ENCODE assay signal across 11 mouse cellular contexts in the genomic region with DNA sequence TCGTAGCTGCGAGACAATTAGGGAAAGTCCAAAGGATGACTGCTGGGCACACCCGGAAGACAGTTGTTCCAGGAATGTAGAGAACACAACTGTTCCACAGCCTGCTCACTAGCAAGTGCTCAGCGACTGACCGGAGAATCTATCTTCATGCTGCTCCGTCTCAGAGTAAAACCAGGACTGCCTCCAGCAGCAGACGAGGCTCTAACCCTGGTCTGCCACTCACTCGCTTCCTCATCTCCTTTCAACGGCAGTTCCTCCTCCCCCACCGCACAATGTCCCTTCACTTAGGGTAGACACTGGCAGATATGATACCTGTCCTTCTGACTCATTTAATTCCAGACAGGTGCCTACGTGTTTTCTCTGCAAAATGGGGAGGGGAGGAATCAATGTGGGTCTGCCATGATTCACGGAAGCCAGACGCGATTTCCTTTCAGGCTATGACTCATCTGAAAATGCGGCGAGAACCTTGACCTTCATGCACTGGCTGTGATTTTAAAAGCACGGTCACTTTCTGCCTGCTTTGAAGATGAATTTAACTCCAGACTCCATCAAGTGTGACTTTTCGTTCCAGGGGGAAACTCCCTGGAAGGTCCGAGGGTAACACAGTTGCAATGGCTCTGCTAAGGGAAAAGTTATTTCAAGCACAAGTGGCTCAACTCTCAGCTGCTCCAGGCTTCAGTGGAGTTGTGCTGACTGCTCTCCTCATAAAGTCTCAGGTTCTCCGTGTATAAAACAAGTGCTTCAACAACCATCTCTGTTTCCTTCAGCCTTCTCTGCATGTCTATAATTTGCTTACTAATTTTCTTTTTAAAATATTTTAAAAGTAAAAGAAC.
A peak's percentile ranks its signal among the peaks of the same experiment; 100 is the strongest.
DNase-seq lines count a peak whose midpoint lies in the region; ATAC-seq lines count a peak whose summit lies in the region.
"Had no signal": no experiment of that assay in that cellular context is flagged by ENCODE, and none has a peak within 500 bp of the region (broad histone marks: within the 10 kb centered on the region; RNA-seq: fewer than 3 reads in every experiment).

No protein-coding gene starts in this region.

- H3K4me3 ChIP-seq in heart, embryonic 13.5 days, result peak overlapping the region; percentile 43
- peak overlapping the region; percentile 47 for H3K4me3 ChIP-seq in heart, embryonic 16.5 days (ENCODE audit: low read length)
- H3K4me3 ChIP-seq in limb, embryonic 13.5 days, result no peak overlapping the region

- no peaks in the 10 kb centered on the region for H3K9me3 ChIP-seq in heart, embryonic 13.5 days
- H3K9me3 ChIP-seq in heart, embryonic 16.5 days (replicated peaks; ENCODE audit: control insufficient read depth, low read length), result no peaks in the 10 kb centered on the region
- no peaks in the 10 kb centered on the region for H3K9me3 ChIP-seq in limb, embryonic 13.5 days

- DNase-seq in heart, adult 9 months (ENCODE audit: low spot score in 2 of 2), result no peak
- DNase-seq in ES-CJ7 (ENCODE audit: low read depth, low spot score), result peak; percentile 7
- no peak for DNase-seq in cerebellum, postnatal 36 days
- DNase-seq in c-Kit-positive CD71-positive TER-119-positive erythroid progenitor cells, embryonic 14.5 days (ENCODE audit: low spot score), result no peak
- no peak for DNase-seq in frontal cortex, postnatal 25 days (ENCODE audit: low spot score in 2 of 2)
- DNase-seq: lung, postnatal 10 days; thymus, postnatal 14 days had no signal

- peak overlapping the region; percentile 65 for H3K9ac ChIP-seq in heart, embryonic 13.5 days
- peak overlapping the region; percentile 60 for H3K9ac ChIP-seq in heart, embryonic 16.5 days (ENCODE audit: low read length)
- H3K9ac ChIP-seq in limb, embryonic 13.5 days, result no peak overlapping the region

- peak overlapping the region; percentile 68 for H3K4me2 ChIP-seq in heart, embryonic 13.5 days
- peak overlapping the region; percentile 70 for H3K4me2 ChIP-seq in heart, embryonic 16.5 days (ENCODE audit: low read depth, low read length)
- peak overlapping the region; percentile 38 for H3K4me2 ChIP-seq in limb, embryonic 13.5 days (replicated peaks)

- H3K4me1 ChIP-seq in heart, embryonic 13.5 days, result peaks cover 5% of the 10 kb centered on the region
- H3K4me1 ChIP-seq in heart, embryonic 16.5 days (ENCODE audit: control insufficient read depth, insufficient read depth, low read length), result no peaks in the 10 kb centered on the region
- no peaks in the 10 kb centered on the region for H3K4me1 ChIP-seq in limb, embryonic 13.5 days

- H3K36me3 ChIP-seq in heart, embryonic 13.5 days, result no peaks in the 10 kb centered on the region
- H3K36me3 ChIP-seq in heart, embryonic 16.5 days (ENCODE audit: control insufficient read depth, insufficient read depth), result no peaks in the 10 kb centered on the region
- H3K36me3 ChIP-seq in limb, embryonic 13.5 days, result no peaks in the 10 kb centered on the region

- no peaks in the 10 kb centered on the region for H3K27me3 ChIP-seq in heart, embryonic 13.5 days (replicated peaks)
- H3K27me3 ChIP-seq in heart, embryonic 16.5 days (ENCODE audit: control insufficient read depth, insufficient read depth, low read length), result no peaks in the 10 kb centered on the region
- H3K27me3 ChIP-seq in limb, embryonic 13.5 days, result no peaks in the 10 kb centered on the region

- ATAC-seq in heart, embryonic 13.5 days (ENCODE audit: extremely low read depth, insufficient number of reproducible peaks, low FRiP score, low TSS enrichment), result no peak
- ATAC-seq in heart, embryonic 16.5 days (replicated peaks; ENCODE audit: extremely low read depth, insufficient read depth, low FRiP score), result no peak
- peak; percentile 44; the same call in 1 of the 2 replicates for ATAC-seq in limb, embryonic 13.5 days (ENCODE audit: low FRiP score, low read depth)
- ATAC-seq: hindbrain, postnatal 0 days had no signal

- WGBS in heart, embryonic 13.5 days, result 27% methylated on average over 20 of the region's 20 CpGs
- WGBS in heart, embryonic 16.5 days, result 24% methylated on average over 20 of the region's 20 CpGs
- 46% methylated on average over 20 of the region's 20 CpGs for WGBS in limb, embryonic 13.5 days

- no peak overlapping the region for H3K27ac ChIP-seq in heart, embryonic 13.5 days (replicated peaks)
- no peak overlapping the region for H3K27ac ChIP-seq in heart, embryonic 16.5 days (ENCODE audit: low read length)
- H3K27ac ChIP-seq in limb, embryonic 13.5 days, result no peak overlapping the region
- H3K27ac ChIP-seq: hindbrain, postnatal 0 days had no signal
